Mouse (Mus musculus): Measurements from ENCODE around the gene Srcin1. TPM values are rescaled to one million over a fixed set of nuclear protein-coding genes. Genes with fewer than 3 reads are reported as not detected.

Srcin1 gene
- polyA plus RNA-seq, 1 experiment: 0.32 TPM

DNA sequence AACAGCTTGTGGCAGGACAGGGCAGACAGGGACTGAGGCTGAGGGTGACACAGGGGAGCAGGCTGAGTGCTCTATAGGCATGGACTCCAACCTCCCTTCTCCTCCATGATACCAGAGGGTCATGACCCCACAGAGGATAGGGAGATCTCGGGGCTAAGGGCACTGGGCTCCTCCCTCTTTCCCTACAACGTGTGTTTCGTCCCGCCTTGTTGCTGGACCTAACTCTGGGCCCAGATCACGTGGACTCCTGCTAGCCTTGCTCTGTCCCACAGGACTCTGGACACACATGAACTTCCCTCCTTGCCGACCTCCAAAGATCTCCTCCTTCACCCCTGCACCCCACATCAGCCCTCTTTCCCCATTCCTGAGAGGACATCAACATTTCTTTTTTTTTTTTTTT lies 20.8 kb downstream of the Srcin1 start:
- TF ChIP-seq CTCF (IDR thresholded peaks at IDR 0.05; ENCODE audit: borderline replicate concordance, control insufficient read depth, extremely low read depth, insufficient read depth, low read length, poor library complexity): no peak
- Histone ChIP-seq H3K27me3 (ENCODE audit: control insufficient read depth, insufficient read depth, low read length) (peaks cover 5% of the 10 kb centered on the region; the same call in 1 of the 2 replicates), H3K4me1 (replicated peaks; ENCODE audit: control insufficient read depth, insufficient read depth, low read length) (no peaks in the 10 kb centered on the region), H3K27ac (ENCODE audit: control insufficient read depth, insufficient read depth, low read length) (no peak overlapping the region), H3K4me3 (ENCODE audit: control insufficient read depth, insufficient read depth, low read length) (no peak overlapping the region), H3K36me3 (ENCODE audit: control insufficient read depth, insufficient read depth, low read length) (no peaks in the 10 kb centered on the region)
- no peak for DNase-seq
- 72% methylated on average over 6 of the region's 6 CpGs for WGBS

DNA sequence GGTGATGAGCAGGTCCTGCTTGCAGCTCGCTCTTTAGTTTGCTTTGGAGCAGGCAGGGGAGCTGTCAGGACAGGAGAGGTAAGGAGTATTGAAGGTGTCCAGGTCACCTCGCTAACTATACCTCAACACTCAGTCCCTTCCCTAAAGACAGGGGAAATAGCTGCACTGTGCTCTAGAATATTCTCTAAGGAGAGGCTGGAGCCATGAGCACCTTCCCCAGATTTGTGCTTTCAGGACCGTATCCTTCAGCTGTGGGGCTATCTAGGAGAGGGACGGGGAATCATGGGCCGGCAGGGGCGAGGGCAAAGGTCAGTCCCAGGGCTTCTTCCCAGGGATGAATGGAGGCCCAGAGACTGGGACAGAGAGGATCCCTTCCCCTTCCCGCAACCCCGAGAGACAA lies 23.8 kb downstream of the Srcin1 start:
- WGBS: 51% methylated on average over 8 of the region's 8 CpGs
- Histone ChIP-seq H3K36me3 (ENCODE audit: control insufficient read depth, insufficient read depth, low read length) (no peaks in the 10 kb centered on the region), H3K4me1 (replicated peaks; ENCODE audit: control insufficient read depth, insufficient read depth, low read length) (peaks cover under 1% of the 10 kb centered on the region; the same call in 1 of the 2 replicates), H3K27ac (ENCODE audit: control insufficient read depth, insufficient read depth, low read length) (no peak overlapping the region), H3K27me3 (ENCODE audit: control insufficient read depth, insufficient read depth, low read length) (peaks cover 11% of the 10 kb centered on the region), H3K4me3 (ENCODE audit: control insufficient read depth, insufficient read depth, low read length) (no peak overlapping the region)
- no peak for TF ChIP-seq POLR2A (IDR thresholded peaks at IDR 0.05; ENCODE audit: control insufficient read depth, extremely low read depth, insufficient read depth, low read length, poor library complexity)
- no peak for TF ChIP-seq CTCF (IDR thresholded peaks at IDR 0.05; ENCODE audit: borderline replicate concordance, control insufficient read depth, extremely low read depth, insufficient read depth, low read length, poor library complexity)
- DNase-seq: no peak

DNA sequence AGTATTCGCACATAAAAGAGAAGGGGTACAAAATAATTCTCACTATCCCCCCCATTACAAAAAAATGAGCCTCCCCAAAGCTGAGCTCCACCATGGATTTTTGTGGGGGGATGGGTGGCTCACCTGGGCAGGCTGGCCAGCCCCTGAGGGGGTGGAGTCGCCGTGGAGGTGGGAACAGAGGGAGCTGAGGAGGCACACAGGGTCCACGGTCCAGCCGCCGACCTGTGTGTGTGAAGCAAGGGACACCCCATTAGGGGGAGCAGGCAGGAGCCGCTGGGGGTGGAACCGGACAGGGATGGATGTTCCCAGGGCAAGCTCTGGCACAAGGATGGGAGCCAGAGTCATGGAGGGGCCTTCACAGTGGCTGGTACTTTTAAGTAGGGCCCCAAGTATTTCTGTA lies 27.2 kb downstream of the Srcin1 start:
- H3K27me3 ChIP-seq (ENCODE audit: control insufficient read depth, insufficient read depth, low read length): peaks cover 27% of the 10 kb centered on the region
- H3K27ac ChIP-seq (ENCODE audit: control insufficient read depth, insufficient read depth, low read length): no peak overlapping the region
- no peak for DNase-seq
- WGBS: 71% methylated on average over 8 of the region's 8 CpGs
- H3K36me3 ChIP-seq (ENCODE audit: control insufficient read depth, insufficient read depth, low read length): no peaks in the 10 kb centered on the region
- H3K4me1 ChIP-seq (replicated peaks; ENCODE audit: control insufficient read depth, insufficient read depth, low read length): peaks cover 11% of the 10 kb centered on the region
- H3K4me3 ChIP-seq (ENCODE audit: control insufficient read depth, insufficient read depth, low read length): no peak overlapping the region
- no peak for TF ChIP-seq CTCF (IDR thresholded peaks at IDR 0.05; ENCODE audit: borderline replicate concordance, control insufficient read depth, extremely low read depth, insufficient read depth, low read length, poor library complexity)
- no peak for TF ChIP-seq POLR2A (IDR thresholded peaks at IDR 0.05; ENCODE audit: control insufficient read depth, extremely low read depth, insufficient read depth, low read length, poor library complexity)

DNA sequence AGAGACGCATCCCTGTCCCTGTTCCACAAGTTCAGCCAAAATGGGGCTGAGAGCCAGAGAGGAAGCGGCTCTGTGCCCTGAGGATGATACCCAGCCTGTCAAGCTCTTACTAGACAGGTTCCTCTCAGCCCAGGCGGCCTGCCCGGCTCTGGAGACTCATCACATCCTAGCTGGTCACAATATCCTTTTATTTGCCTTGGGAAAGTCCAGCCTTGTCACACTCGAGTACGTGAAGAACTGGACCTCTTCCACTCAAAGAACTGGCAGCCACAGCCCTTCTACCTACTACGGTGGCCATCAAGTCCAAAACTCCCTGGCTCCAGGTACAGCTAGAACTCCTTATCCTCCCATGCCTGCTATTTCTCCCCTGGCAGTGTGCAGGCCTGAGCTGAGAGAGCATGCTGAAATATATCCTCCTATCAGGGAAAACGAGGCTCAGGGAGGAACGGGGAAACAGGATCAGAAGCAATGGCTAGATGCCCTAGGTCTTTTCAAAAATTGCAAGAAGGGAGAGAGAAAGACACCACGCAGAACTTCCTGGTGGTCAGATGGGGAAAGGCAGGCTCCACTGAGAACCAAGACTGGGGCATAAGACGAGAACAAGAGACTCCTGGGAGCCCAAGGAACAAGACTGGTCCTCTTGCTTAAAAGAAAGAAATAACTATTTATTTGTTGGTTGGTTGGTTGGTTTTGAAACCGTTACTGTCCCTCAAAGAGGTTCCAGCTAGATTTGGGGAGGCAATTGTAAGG lies 27.9 kb downstream of the Srcin1 start:
- WGBS: 73% methylated on average over 12 of the region's 12 CpGs
- H3K36me3 ChIP-seq (ENCODE audit: control insufficient read depth, insufficient read depth, low read length): no peaks in the 10 kb centered on the region
- no peak overlapping the region for H3K27ac ChIP-seq (ENCODE audit: control insufficient read depth, insufficient read depth, low read length)
- TF ChIP-seq POLR2A (IDR thresholded peaks at IDR 0.05; ENCODE audit: control insufficient read depth, extremely low read depth, insufficient read depth, low read length, poor library complexity) (no peak), CTCF (IDR thresholded peaks at IDR 0.05; ENCODE audit: borderline replicate concordance, control insufficient read depth, extremely low read depth, insufficient read depth, low read length, poor library complexity) (no peak)
- DNase-seq: no peak
- no peak overlapping the region for H3K4me3 ChIP-seq (ENCODE audit: control insufficient read depth, insufficient read depth, low read length)
- peaks cover 27% of the 10 kb centered on the region for H3K27me3 ChIP-seq (ENCODE audit: control insufficient read depth, insufficient read depth, low read length)
- H3K4me1 ChIP-seq (replicated peaks; ENCODE audit: control insufficient read depth, insufficient read depth, low read length): peaks cover 11% of the 10 kb centered on the region

DNA sequence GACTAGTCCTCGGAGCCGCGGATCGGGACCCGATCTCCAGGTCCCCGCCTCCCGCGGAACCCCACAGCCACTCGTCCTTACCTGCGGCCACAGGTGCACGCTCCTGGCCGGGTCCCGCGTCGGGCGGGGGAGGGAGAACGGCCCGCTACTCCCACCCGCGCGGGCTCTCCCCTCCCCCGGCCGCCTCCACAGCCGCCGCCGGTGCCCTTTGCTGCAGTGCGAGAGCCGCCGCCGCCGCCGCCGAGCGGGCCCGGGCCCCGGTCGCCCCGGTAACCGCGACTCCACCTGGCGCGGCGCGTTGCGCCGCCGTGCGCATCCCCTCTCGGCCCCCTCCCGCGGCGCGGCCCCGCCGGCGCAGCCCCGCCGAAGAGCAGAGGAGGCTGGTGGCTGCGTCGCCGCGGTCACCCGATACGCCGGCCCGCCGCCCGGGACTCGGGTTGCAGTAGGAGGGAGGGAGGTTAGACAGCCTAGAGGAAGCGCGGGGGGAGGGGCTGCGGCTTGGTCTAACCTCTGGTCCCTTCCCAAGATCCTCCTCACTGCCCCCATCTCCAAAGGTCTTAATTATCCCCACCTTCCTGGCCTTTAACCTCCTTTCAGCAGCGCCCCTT lies 29.1 kb downstream of the Srcin1 start:
- under 1% methylated on average over 71 of the region's 73 CpGs for WGBS
- H3K4me1 ChIP-seq (replicated peaks; ENCODE audit: control insufficient read depth, insufficient read depth, low read length): peaks cover 11% of the 10 kb centered on the region
- H3K4me3 ChIP-seq (ENCODE audit: control insufficient read depth, insufficient read depth, low read length): peak overlapping the region; percentile 17
- DNase-seq: peak; percentile 13
- TF ChIP-seq CTCF (IDR thresholded peaks at IDR 0.05; ENCODE audit: borderline replicate concordance, control insufficient read depth, extremely low read depth, insufficient read depth, low read length, poor library complexity): no peak
- TF ChIP-seq POLR2A (IDR thresholded peaks at IDR 0.05; ENCODE audit: control insufficient read depth, extremely low read depth, insufficient read depth, low read length, poor library complexity): no peak
- no peak overlapping the region for H3K27ac ChIP-seq (ENCODE audit: control insufficient read depth, insufficient read depth, low read length)
- H3K36me3 ChIP-seq (ENCODE audit: control insufficient read depth, insufficient read depth, low read length): no peaks in the 10 kb centered on the region
- H3K27me3 ChIP-seq (ENCODE audit: control insufficient read depth, insufficient read depth, low read length): peaks cover 27% of the 10 kb centered on the region

DNA sequence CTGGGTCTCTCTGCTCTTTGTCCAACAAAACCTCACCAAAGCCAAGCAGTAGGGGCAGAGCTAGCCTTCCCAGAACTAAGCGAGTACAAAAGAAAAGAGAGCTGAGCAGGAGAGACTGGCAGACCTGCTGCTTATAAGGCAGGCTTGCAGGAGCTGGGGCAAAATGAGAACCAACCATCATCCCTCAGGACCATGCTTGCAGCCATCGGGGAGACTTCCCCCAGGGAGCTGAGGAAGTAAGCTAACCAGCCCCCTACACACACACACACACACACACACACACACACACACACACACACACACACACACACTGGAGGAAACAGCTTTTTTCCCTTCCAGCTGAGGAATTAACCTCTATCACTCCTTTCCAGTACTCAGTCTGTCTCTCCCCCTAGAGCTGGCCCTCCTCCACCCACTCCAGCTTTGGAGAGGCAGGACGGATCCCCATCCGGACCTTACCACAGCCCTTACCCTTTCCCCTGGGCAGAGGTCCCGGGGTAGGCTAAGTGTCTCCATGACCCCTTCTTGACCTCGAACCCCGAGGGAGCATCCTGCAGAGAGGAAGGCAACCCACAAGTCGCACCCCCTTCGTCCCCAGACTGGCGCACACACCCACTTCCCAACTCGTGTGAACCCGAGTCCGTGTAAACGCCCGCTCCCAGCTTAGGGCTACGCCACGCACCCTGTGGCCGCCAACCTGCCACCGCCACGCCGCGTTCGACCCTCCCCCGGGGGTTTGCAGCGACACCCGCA lies 30.0 kb downstream of the Srcin1 start:
- Histone ChIP-seq H3K27ac (ENCODE audit: control insufficient read depth, insufficient read depth, low read length) (no peak overlapping the region), H3K36me3 (ENCODE audit: control insufficient read depth, insufficient read depth, low read length) (no peaks in the 10 kb centered on the region), H3K27me3 (ENCODE audit: control insufficient read depth, insufficient read depth, low read length) (peaks cover 22% of the 10 kb centered on the region), H3K4me3 (ENCODE audit: control insufficient read depth, insufficient read depth, low read length) (no peak overlapping the region; the same call in 1 of the 2 replicates), H3K4me1 (replicated peaks; ENCODE audit: control insufficient read depth, insufficient read depth, low read length) (peaks cover 11% of the 10 kb centered on the region)
- 3% methylated on average over 26 of the region's 26 CpGs for WGBS
- no peak for DNase-seq
- TF ChIP-seq POLR2A (IDR thresholded peaks at IDR 0.05; ENCODE audit: control insufficient read depth, extremely low read depth, insufficient read depth, low read length, poor library complexity) (no peak), CTCF (IDR thresholded peaks at IDR 0.05; ENCODE audit: borderline replicate concordance, control insufficient read depth, extremely low read depth, insufficient read depth, low read length, poor library complexity) (no peak)
